Mouse (Mus musculus) CD4-positive naive resting alpha-beta T cell, adult 76 days (primary cell): ENCODE measurements around the gene Nox4. TPM values are rescaled to one million over a fixed set of nuclear protein-coding genes. Genes with fewer than 3 reads are reported as not detected.

Source experiments
- total RNA-seq: library from RNA; stranded (reverse); gene quantifications from one replicate; pipeline ENCODE4 v1.2.4, GENCODE M21; 2023

Nox4 gene
- not detected for total RNA-seq

DNA sequence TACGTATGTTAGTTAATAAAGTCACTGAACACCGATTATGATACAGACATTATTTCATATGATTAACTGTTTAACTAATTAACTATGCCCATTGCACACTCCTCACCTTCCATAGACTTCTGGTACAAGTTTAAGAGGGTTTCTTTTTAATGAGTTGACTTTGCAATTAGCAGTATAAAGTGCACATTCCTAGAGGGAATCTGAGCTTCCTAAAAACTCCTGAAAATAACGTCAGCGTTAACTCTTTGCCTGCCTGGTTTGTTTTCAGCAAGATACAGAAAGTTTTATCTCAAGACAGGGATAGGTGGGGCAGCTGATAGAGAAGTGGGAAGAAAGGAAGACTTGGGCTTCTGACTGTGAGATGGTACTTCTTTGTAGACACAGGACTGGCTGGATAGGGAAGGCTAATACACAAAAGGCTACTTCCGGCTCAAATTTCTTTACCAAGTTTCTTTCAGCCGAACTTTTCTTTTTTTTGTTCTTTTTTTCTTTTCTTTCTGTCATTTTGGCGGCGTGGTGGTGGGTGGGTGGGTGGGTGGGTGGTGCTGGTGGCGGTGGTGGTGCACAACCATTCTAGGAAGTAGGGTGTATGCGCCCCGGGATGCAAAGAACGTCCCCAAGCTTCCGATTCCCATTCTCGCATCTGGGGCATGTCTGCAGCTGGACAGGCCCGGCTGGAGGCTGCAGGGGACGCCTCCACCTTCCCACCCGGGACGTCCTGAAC is at the start of gene Nox4:
Gene Nox4 (plus strand): TSS at position 241 of the 724 bp plus-strand sequence.

Other genes with a start within 250 kb of the Nox4 start
- not detected for gene Vmn2r79, start 250.0 kb upstream of the Nox4 start, total RNA-seq
- gene Tyr, start 247.4 kb downstream of the Nox4 start, total RNA-seq = not detected